Mouse (Mus musculus): ENCODE results near the gene Sar1b.

- TF ChIP-seq CTCF (IDR thresholded peaks at IDR 0.05; ENCODE audit: insufficient read depth, low read length) (no peak), POLR2A (IDR thresholded peaks at IDR 0.05; ENCODE audit: borderline replicate concordance, extremely low read depth, low read depth, low read length) (no peak)
Measured at GRCm38 (mm10) chr11:51780773-51781267, 17.3 kb downstream of the Sar1b start.

Data from lung, adult 2 months (tissue).